ENCODE assay signal across 9 mouse cellular contexts in genomic region chr4:12240941-12241571, GRCm38 (mm10).
DNase-seq lines count a peak whose midpoint lies in the region; ATAC-seq and TF ChIP-seq lines count a peak whose summit lies in the region.
"Had no signal": no experiment of that assay in that cellular context is flagged by ENCODE, and none has a peak within 500 bp of the region (broad histone marks: within the 10 kb centered on the region; RNA-seq: fewer than 3 reads in every experiment).

No protein-coding gene starts in this region.

- no peaks in the 10 kb centered on the region for H3K79me3 ChIP-seq in C2C12 (ENCODE audit: low read depth)

- H3K4me3 ChIP-seq in C2C12 (ENCODE audit: insufficient read depth, poor library complexity, severe bottlenecking): no peak overlapping the region
- 0 out of 2 replicates have a peak overlapping the region, but pooled peaks have one; percentile 6 for H3K4me3 ChIP-seq in limb, embryonic 14.5 days (replicated peaks; ENCODE audit: low read length)
- no peak overlapping the region for H3K4me3 ChIP-seq in myocyte
- peak overlapping the region; percentile 28 for H3K4me3 ChIP-seq in stomach, embryonic 16.5 days (replicated peaks; ENCODE audit: low read length)
- H3K4me3 ChIP-seq: liver, embryonic 15.5 days had no signal

- peak overlapping the region; percentile 37 for H3K4me2 ChIP-seq in limb, embryonic 14.5 days (replicated peaks; ENCODE audit: low read depth, low read length, severe bottlenecking)
- H3K4me2 ChIP-seq in myocyte (ENCODE audit: low read depth): peak overlapping the region; percentile 43
- peak overlapping the region; percentile 55 for H3K4me2 ChIP-seq in stomach, embryonic 16.5 days (ENCODE audit: low read depth, low read length)
- H3K4me2 ChIP-seq: liver, embryonic 15.5 days had no signal

- H3K36me3 ChIP-seq in C2C12 (ENCODE audit: control insufficient read depth, insufficient read depth) (no peaks in the 10 kb centered on the region), myocyte (ENCODE audit: control insufficient read depth, insufficient read depth) (no peaks in the 10 kb centered on the region)
- no peaks in the 10 kb centered on the region for H3K36me3 ChIP-seq in limb, embryonic 14.5 days (ENCODE audit: control insufficient read depth, insufficient read depth, low read length)
- H3K36me3 ChIP-seq in stomach, embryonic 16.5 days (ENCODE audit: control insufficient read depth, insufficient read depth, low read length): no peaks in the 10 kb centered on the region
- H3K36me3 ChIP-seq: liver, embryonic 15.5 days had no signal

- no peaks in the 10 kb centered on the region for H3K4me1 ChIP-seq in limb, embryonic 14.5 days (ENCODE audit: control insufficient read depth, insufficient read depth, low read length)
- H3K4me1 ChIP-seq in stomach, embryonic 16.5 days (ENCODE audit: control insufficient read depth, insufficient read depth, low read length): peaks cover 5% of the 10 kb centered on the region; the same call in 1 of the 2 replicates
- H3K4me1 ChIP-seq: liver, embryonic 15.5 days had no signal

- no peak overlapping the region for H3K27ac ChIP-seq in limb, embryonic 14.5 days (replicated peaks; ENCODE audit: low read depth, low read length)
- H3K27ac ChIP-seq in stomach, embryonic 16.5 days (ENCODE audit: low read length): no peak overlapping the region
- H3K27ac ChIP-seq: liver, embryonic 15.5 days had no signal

- H3K79me2 ChIP-seq in C2C12 (ENCODE audit: control insufficient read depth, insufficient read depth) (no peaks in the 10 kb centered on the region), myocyte (ENCODE audit: control insufficient read depth, insufficient read depth) (no peaks in the 10 kb centered on the region)

- no peak for TF ChIP-seq POLR2A in limb, embryonic 14.5 days (IDR thresholded peaks at IDR 0.05; ENCODE audit: borderline replicate concordance, extremely low read depth, insufficient read depth, insufficient read length)
- no peak for TF ChIP-seq POLR2A in myocyte (IDR thresholded peaks at IDR 0.05; ENCODE audit: insufficient read length, low read depth)

- DNase-seq in adrenal gland, adult 8-10 months: peak; percentile 11
- DNase-seq in embryo, embryonic 9.5 days (ENCODE audit: extremely low spot score): peak; percentile 65
- DNase-seq in heart, adult 8-10 months (ENCODE audit: low spot score): peak; percentile 48
- DNase-seq in kidney, adult 8-10 months: peak; percentile 18 to 55
- peak; percentile 85 for DNase-seq in limb, embryonic 14.5 days (ENCODE audit: low spot score)

- peak; percentile 68 for TF ChIP-seq CTCF in C2C12 (IDR thresholded peaks at IDR 0.05; ENCODE audit: control insufficient read depth, insufficient read depth, insufficient read length)

- 4% methylated on average over 12 of the region's 12 CpGs for WGBS in limb, embryonic 14.5 days
- WGBS in stomach, embryonic 16.5 days: 3% methylated on average over 12 of the region's 12 CpGs

- peak; percentile 57; the same call in 1 of the 2 replicates for ATAC-seq in limb, embryonic 14.5 days (ENCODE audit: low FRiP score, low read depth)
- no peak for ATAC-seq in stomach, embryonic 16.5 days (ENCODE audit: insufficient read depth, low FRiP score)

- H3K9ac ChIP-seq in limb, embryonic 14.5 days (ENCODE audit: low read depth, low read length, severe bottlenecking): no peak overlapping the region
- no peak overlapping the region for H3K9ac ChIP-seq in stomach, embryonic 16.5 days (ENCODE audit: low read length)
- H3K9ac ChIP-seq: liver, embryonic 15.5 days had no signal

- no peak overlapping the region for H3ac ChIP-seq in C2C12 (ENCODE audit: control insufficient read depth, insufficient read length, low read depth)
- H3ac ChIP-seq in myocyte (ENCODE audit: control insufficient read depth, insufficient read length): no peak overlapping the region

- H3K9me3 ChIP-seq in limb, embryonic 14.5 days (ENCODE audit: control insufficient read depth, low read length): no peaks in the 10 kb centered on the region
- H3K9me3 ChIP-seq in stomach, embryonic 16.5 days (replicated peaks; ENCODE audit: control insufficient read depth, low read length): no peaks in the 10 kb centered on the region
- H3K9me3 ChIP-seq: liver, embryonic 15.5 days had no signal

- H3K27me3 ChIP-seq in C2C12 (ENCODE audit: control insufficient read depth, insufficient read depth, insufficient read length) (peaks cover 17% of the 10 kb centered on the region), myocyte (ENCODE audit: control insufficient read depth, insufficient read depth, insufficient read length) (peaks cover 17% of the 10 kb centered on the region)
- no peaks in the 10 kb centered on the region for H3K27me3 ChIP-seq in limb, embryonic 14.5 days (ENCODE audit: control insufficient read depth, insufficient read depth, low read length)
- peaks cover 4% of the 10 kb centered on the region; the same call in 1 of the 2 replicates for H3K27me3 ChIP-seq in stomach, embryonic 16.5 days (ENCODE audit: control insufficient read depth, insufficient read depth, low read length)
- H3K27me3 ChIP-seq: liver, embryonic 15.5 days had no signal

TF ChIP-seq in C2C12, 6 proteins besides CTCF, POLR2A, EP300 and RAD21:
- TF ChIP-seq MAX (IDR thresholded peaks at IDR 0.05) (no peak), USF1 (IDR thresholded peaks at IDR 0.05; ENCODE audit: low read depth) (no peak)

TF ChIP-seq in myocyte, 11 proteins besides CTCF, POLR2A, EP300 and RAD21:
- TF ChIP-seq SRF (IDR thresholded peaks at IDR 0.05; ENCODE audit: control insufficient read depth, insufficient read length, low read depth): no peak
- TF ChIP-seq REST (IDR thresholded peaks at IDR 0.05; ENCODE audit: insufficient read depth, insufficient read length): no peak
- no peak for TF ChIP-seq TCF12 (IDR thresholded peaks at IDR 0.05; ENCODE audit: insufficient read depth, poor library complexity, severe bottlenecking)
- no peak for TF ChIP-seq CEBPB (IDR thresholded peaks at IDR 0.05; ENCODE audit: insufficient read depth, poor library complexity, severe bottlenecking)
- no peak for TF ChIP-seq POLR2AphosphoS2 (IDR thresholded peaks at IDR 0.05; ENCODE audit: insufficient read length, low read depth)
- no peak for TF ChIP-seq E2F4 (IDR thresholded peaks at IDR 0.05; ENCODE audit: insufficient read depth)
- no peak for TF ChIP-seq MAX (IDR thresholded peaks at IDR 0.05; ENCODE audit: low read depth)
- TF ChIP-seq MYOD1 (IDR thresholded peaks at IDR 0.05; ENCODE audit: control insufficient read depth in 1 of 3, insufficient read length in 2 of 3, low read depth in 2 of 3): no peak
- no peak for TF ChIP-seq TCF3 (IDR thresholded peaks at IDR 0.05; ENCODE audit: insufficient read length, low read depth)
- no peak for TF ChIP-seq USF1 (IDR thresholded peaks at IDR 0.05; ENCODE audit: low read depth)
- no peak for TF ChIP-seq MYOG (IDR thresholded peaks at IDR 0.05; ENCODE audit: control insufficient read depth in 1 of 3, insufficient read depth in 1 of 3, insufficient read length in 2 of 3, low read depth in 2 of 3)
TF ChIP-seq in myocyte: peak in this region for 0.

Comparison
In these comparisons a context has a peak if more than half of its experiments do, and no peak if none do; other contexts are left out.
1. H3K4me3 ChIP-seq: peak in limb, embryonic 14.5 days (single experiment) and stomach, embryonic 16.5 days (single experiment); none in C2C12 (single experiment) and myocyte (single experiment).
2. DNase-seq: peak in every context shown above with its lines; median percentile 85 in limb, embryonic 14.5 days; 65 in embryo, embryonic 9.5 days; 48 in heart, adult 8-10 months; 36 in kidney, adult 8-10 months; 11 in adrenal gland, adult 8-10 months.
3. Peak in every context shown above with its lines, with median percentiles within 50 percentile points of each other: H3K4me2 ChIP-seq.